Mouse (Mus musculus) heart, embryonic 14.5 days (tissue): Measurements from ENCODE around the gene Satb2. TPM values are rescaled to one million over a fixed set of nuclear protein-coding genes. Genes with fewer than 3 reads are reported as not detected.

Experiments used
- ATAC-seq: fragments of 200-750 bp; cut with Nextera tagmentation; 2 replicates; pipeline ENCODE4 v1.8.0; 2017; ENCODE audit warnings: low read depth, moderate TSS enrichment; ENCODE audit not compliant: insufficient number of reproducible peaks, insufficient read depth, low FRiP score
- H3K27ac ChIP-seq, 2 experiments: fragments of 200-500 bp in 1 of 2; fragments of 300-500 bp in 1 of 2; sonication (generic) in 1 of 2; replicated peaks in 1 of 2; 2 replicates each; pipeline ENCODE4 v1.5.1; 2012 to 2014; ENCODE audit warnings: low read depth in 2 of 2, low read length in 2 of 2, control low read depth in 1 of 2, mild to moderate bottlenecking in 1 of 2, mixed read lengths in 1 of 2; ENCODE audit not compliant: control insufficient read depth in 1 of 2, insufficient read depth in 1 of 2
- H3K27me3 ChIP-seq: fragments of 300-500 bp; sonication (generic); 2 replicates; pipeline ENCODE4 v1.6.1; 2014; ENCODE audit warnings: mild to moderate bottlenecking, low read length, control low read depth; ENCODE audit not compliant: control insufficient read depth, insufficient read depth
- H3K36me3 ChIP-seq: fragments of 300-500 bp; sonication (generic); 2 replicates; pipeline ENCODE4 v1.6.1; 2014; ENCODE audit warnings: mild to moderate bottlenecking, control low read depth, low read length, mixed read lengths; ENCODE audit not compliant: control insufficient read depth, insufficient read depth
- H3K4me1 ChIP-seq, 2 experiments: fragments of 200-500 bp in 1 of 2; fragments of 300-500 bp in 1 of 2; sonication (generic) in 1 of 2; 2 replicates each; pipeline ENCODE4 v1.6.1; 2012 to 2014; ENCODE audit warnings: low read length in 2 of 2, control low read depth in 1 of 2, mixed read lengths in 1 of 2; ENCODE audit not compliant: control insufficient read depth in 2 of 2, insufficient read depth in 2 of 2
- H3K4me2 ChIP-seq: fragments of 300-500 bp; sonication (generic); 2 replicates; pipeline ENCODE4 v1.6.1; 2014; ENCODE audit warnings: mild to moderate bottlenecking, low read length
- H3K4me3 ChIP-seq, 2 experiments: fragments of 200-500 bp in 1 of 2; fragments of 300-500 bp in 1 of 2; sonication (generic) in 1 of 2; 2 replicates each; pipeline ENCODE4 v1.5.1; 2012 to 2014; ENCODE audit warnings: low read length in 2 of 2, mild to moderate bottlenecking in 2 of 2, control low read depth in 1 of 2, low read depth in 1 of 2, moderate library complexity in 1 of 2; ENCODE audit not compliant: control insufficient read depth in 1 of 2, insufficient read depth in 1 of 2
- H3K9ac ChIP-seq: fragments of 300-500 bp; sonication (generic); 2 replicates; pipeline ENCODE4 v1.6.1; 2014; ENCODE audit warnings: mild to moderate bottlenecking, low read length
- H3K9me3 ChIP-seq: fragments of 300-500 bp; sonication (generic); 2 replicates; pipeline ENCODE4 v1.6.1; 2016; ENCODE audit warnings: low read length, control low read depth; ENCODE audit not compliant: control insufficient read depth
- WGBS: fragments of 180-500 bp; shearing (Covaris S2); extraction: QIAGEN DNeasy Blood & Tissue Kit; methylation state at CpG from one replicate; pipeline ENCODE4 v1.1.7; 2014; 5-methylcytosine and 5-hydroxymethylcytosine counted together
- polyA plus RNA-seq: library from polyadenylated mRNA; unstranded; fragments of >200 nt; fragmentation: Nextera tagmentation; extraction: Ambion mirVana; gene quantifications from 2 replicates; pipeline ENCODE4 v1.2.1, GENCODE M21; 2014

The Satb2 gene
- polyA plus RNA-seq, 1 experiment from 2014 or later = 0.08 TPM

DNA sequence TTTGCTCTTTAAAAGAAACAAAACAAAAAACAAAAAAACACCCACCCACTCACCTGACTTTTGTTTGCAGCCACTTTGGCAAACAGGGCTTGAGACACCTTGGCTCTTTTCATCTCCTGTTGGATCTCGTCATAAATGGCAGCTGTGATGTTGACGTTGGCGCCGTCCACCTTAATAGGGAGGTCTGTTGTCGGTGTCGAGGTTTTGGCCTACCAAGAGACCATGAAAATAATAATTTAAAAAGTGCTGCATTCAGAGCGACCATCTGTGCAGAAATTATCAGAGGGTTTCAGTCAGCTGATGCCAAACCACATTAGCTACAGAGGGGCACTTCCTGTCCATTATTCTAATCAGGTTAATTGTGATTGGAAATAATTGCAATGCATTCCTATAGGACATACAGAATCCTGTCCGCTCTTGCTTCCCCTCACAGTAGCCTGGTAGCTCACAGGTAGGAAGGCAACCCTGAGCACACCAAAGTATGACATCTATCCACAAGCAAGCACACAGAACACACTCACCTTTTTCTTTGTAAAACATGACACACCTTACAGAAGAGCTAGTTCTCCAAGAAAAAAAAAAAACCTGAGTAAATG lies 132.8 kb downstream of the Satb2 start:
- H3K9me3 ChIP-seq = no peaks in the 10 kb centered on the region
- WGBS = 73% methylated on average over 8 of the region's 8 CpGs
- no peaks in the 10 kb centered on the region for H3K27me3 ChIP-seq
- H3K4me2 ChIP-seq = no peak overlapping the region
- H3K4me3 ChIP-seq = no peak overlapping the region
- H3K9ac ChIP-seq = no peak overlapping the region
- no peak overlapping the region for H3K27ac ChIP-seq
- no peaks in the 10 kb centered on the region for H3K36me3 ChIP-seq
- no peak for ATAC-seq
- no peaks in the 10 kb centered on the region for H3K4me1 ChIP-seq

DNA sequence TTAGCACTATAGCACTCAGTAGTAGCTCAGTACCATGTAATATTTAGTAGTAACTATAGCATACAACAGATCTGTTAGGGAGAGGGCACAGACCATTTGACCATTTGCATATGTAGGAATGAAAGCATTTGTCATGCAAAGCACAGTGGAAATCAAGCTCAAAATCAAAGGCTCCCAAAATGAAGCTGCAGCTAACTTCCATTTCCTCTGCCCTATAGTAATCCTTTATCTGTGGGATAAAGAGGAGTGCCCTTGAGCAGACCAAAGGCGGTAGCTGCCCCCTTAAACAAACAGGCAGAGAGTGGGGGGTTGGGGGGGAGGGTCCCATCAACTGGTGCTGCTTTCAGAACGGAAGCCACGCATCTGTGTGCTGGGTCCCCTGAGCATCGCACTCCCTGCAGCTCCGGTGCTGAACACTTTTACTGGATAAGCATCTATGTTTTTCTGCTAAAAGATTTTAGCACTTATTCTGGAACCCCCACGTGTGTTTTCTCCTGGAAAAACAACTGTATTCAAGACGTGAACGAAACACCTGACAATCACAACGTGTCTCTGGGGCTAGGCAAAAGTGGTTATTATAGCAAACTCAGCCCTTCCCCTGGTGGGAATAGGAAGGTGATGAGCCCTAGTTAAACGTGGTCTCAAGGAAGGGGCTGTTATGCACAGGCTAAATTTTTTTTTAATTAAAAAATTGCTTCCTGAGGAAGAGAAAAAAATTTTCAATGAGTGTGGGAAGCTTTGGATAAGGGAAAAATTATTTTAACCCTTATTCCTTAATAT lies 133.7 kb downstream of the Satb2 start:
- H3K4me2 ChIP-seq = no peak overlapping the region
- no peaks in the 10 kb centered on the region for H3K4me1 ChIP-seq
- no peak overlapping the region for H3K9ac ChIP-seq
- ATAC-seq = no peak
- no peaks in the 10 kb centered on the region for H3K9me3 ChIP-seq
- no peak overlapping the region for H3K4me3 ChIP-seq
- WGBS = 11% methylated on average over 10 of the region's 10 CpGs
- no peak overlapping the region for H3K27ac ChIP-seq
- no peaks in the 10 kb centered on the region for H3K36me3 ChIP-seq
- no peaks in the 10 kb centered on the region for H3K27me3 ChIP-seq

DNA sequence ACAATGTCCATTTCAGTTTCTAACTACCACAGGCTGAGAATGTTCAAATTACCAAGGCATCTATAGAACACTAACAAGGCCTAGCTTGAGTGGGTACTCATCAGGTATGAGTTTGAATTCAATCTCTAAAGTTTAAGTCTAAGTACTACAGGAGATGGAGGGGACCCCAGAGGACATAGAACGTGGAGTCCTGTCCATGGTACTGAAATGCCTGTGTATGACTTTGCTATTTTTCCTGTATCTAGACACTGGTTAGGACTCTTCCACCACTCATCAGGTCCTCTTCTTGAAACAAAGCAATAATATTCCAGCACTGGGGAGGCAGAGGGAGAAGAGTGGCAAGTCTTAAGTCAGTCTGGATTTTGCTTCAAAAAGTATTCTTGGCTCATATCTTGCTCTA lies 139.5 kb downstream of the Satb2 start:
- H3K4me3 ChIP-seq = no peak overlapping the region
- H3K4me2 ChIP-seq = no peak overlapping the region
- no peaks in the 10 kb centered on the region for H3K4me1 ChIP-seq
- no peak overlapping the region for H3K9ac ChIP-seq
- H3K27me3 ChIP-seq = no peaks in the 10 kb centered on the region
- no peaks in the 10 kb centered on the region for H3K36me3 ChIP-seq
- 23% methylated on average over 1 of the region's 1 CpGs for WGBS
- H3K9me3 ChIP-seq = no peaks in the 10 kb centered on the region
- H3K27ac ChIP-seq = no peak overlapping the region
- no peak for ATAC-seq

- Histone ChIP-seq H3K4me3 (no peak overlapping the region), H3K27ac (no peak overlapping the region), H3K36me3 (no peaks in the 10 kb centered on the region), H3K4me2 (no peak overlapping the region), H3K9me3 (no peaks in the 10 kb centered on the region), H3K27me3 (no peaks in the 10 kb centered on the region), H3K9ac (no peak overlapping the region), H3K4me1 (no peaks in the 10 kb centered on the region)
- ATAC-seq = no peak
- WGBS = 85% methylated on average over 6 of the region's 6 CpGs
Observed at GRCm38 (mm10) chr1:56833984-56834900, 144.2 kb downstream of the Satb2 start.

DNA sequence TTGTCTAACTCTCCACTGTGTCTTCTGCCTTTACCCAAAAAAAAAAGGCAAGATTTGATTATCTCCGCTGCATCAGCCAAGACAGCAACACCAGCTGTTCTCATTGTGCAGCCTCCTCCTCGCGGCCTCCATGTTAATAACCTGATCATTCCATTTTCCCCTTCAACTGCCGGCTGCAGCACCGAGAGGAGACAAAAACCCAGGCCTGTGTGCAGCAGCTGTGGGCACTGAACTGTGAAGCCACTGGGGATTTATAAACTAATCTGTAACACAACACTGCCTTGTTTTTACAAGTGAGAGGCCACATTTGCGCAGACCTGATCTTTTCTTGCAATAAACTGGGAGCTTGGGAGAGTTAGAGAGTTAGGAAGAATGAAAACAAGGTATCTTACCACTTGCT lies 145.1 kb downstream of the Satb2 start:
- Histone ChIP-seq H3K27me3 (no peaks in the 10 kb centered on the region), H3K36me3 (no peaks in the 10 kb centered on the region), H3K4me3 (no peak overlapping the region), H3K4me2 (no peak overlapping the region), H3K9ac (no peak overlapping the region), H3K9me3 (no peaks in the 10 kb centered on the region), H3K4me1 (no peaks in the 10 kb centered on the region), H3K27ac (no peak overlapping the region)
- ATAC-seq = no peak
- WGBS = 69% methylated on average over 6 of the region's 6 CpGs

GRCm38 (mm10) chr1:56832738-56833137 lies 145.7 kb downstream of the Satb2 start:
- 80% methylated on average over 8 of the region's 8 CpGs for WGBS
- H3K4me1 ChIP-seq = no peaks in the 10 kb centered on the region
- H3K27ac ChIP-seq = no peak overlapping the region
- H3K9me3 ChIP-seq = no peaks in the 10 kb centered on the region
- no peak overlapping the region for H3K9ac ChIP-seq
- no peak overlapping the region for H3K4me3 ChIP-seq
- H3K27me3 ChIP-seq = no peaks in the 10 kb centered on the region
- no peak for ATAC-seq
- H3K4me2 ChIP-seq = no peak overlapping the region
- H3K36me3 ChIP-seq = no peaks in the 10 kb centered on the region

- ATAC-seq = no peak
- WGBS = 87% methylated on average over 5 of the region's 5 CpGs
- H3K36me3 ChIP-seq = no peaks in the 10 kb centered on the region
- H3K4me2 ChIP-seq = no peak overlapping the region
- no peak overlapping the region for H3K9ac ChIP-seq
- no peaks in the 10 kb centered on the region for H3K27me3 ChIP-seq
- H3K27ac ChIP-seq = no peak overlapping the region
- no peak overlapping the region for H3K4me3 ChIP-seq
- no peaks in the 10 kb centered on the region for H3K4me1 ChIP-seq
- H3K9me3 ChIP-seq = no peaks in the 10 kb centered on the region
Observed at GRCm38 (mm10) chr1:56822735-56823134, 155.7 kb downstream of the Satb2 start.
